Mouse (Mus musculus) forebrain, embryonic 12.5 days (tissue): ENCODE data around the gene Rfxank. TPM values are rescaled to one million over a fixed set of nuclear protein-coding genes. Genes with fewer than 3 reads are reported as not detected.
A peak's percentile ranks its signal among the peaks of the same experiment; 100 is the strongest.

Experiments
- ATAC-seq: fragments of 200-750 bp; cut with Nextera tagmentation; 2 replicates; pipeline ENCODE4 v1.8.0; 2017; ENCODE audit warnings: moderate TSS enrichment; ENCODE audit not compliant: low FRiP score
- H3K27ac ChIP-seq: fragments of 300-500 bp; sonication (generic); 2 replicates; pipeline ENCODE4 v1.5.1; 2016; ENCODE audit warnings: mild to moderate bottlenecking
- H3K27me3 ChIP-seq: fragments of 300-500 bp; sonication (generic); 2 replicates; pipeline ENCODE4 v1.6.1; 2016; ENCODE audit warnings: mild to moderate bottlenecking
- H3K36me3 ChIP-seq: fragments of 300-500 bp; sonication (generic); replicated peaks from 2 replicates; pipeline ENCODE4 v1.6.1; 2016; ENCODE audit warnings: mild to moderate bottlenecking
- H3K4me1 ChIP-seq: fragments of 300-500 bp; sonication (generic); 2 replicates; pipeline ENCODE4 v1.6.1; 2016
- H3K4me2 ChIP-seq: fragments of 300-500 bp; sonication (generic); 2 replicates; pipeline ENCODE4 v1.6.1; 2016; ENCODE audit warnings: mild to moderate bottlenecking, moderate library complexity
- H3K4me3 ChIP-seq: fragments of 300-500 bp; sonication (generic); replicated peaks from 2 replicates; pipeline ENCODE4 v1.5.1; 2016; ENCODE audit warnings: mild to moderate bottlenecking
- H3K9ac ChIP-seq: fragments of 300-500 bp; sonication (generic); 2 replicates; pipeline ENCODE4 v1.6.1; 2016; ENCODE audit warnings: mild to moderate bottlenecking
- H3K9me3 ChIP-seq: fragments of 300-500 bp; sonication (generic); 2 replicates; pipeline ENCODE4 v1.6.1; 2016
- WGBS: fragments of 180-500 bp; shearing (Covaris S2); methylation state at CpG from one replicate; pipeline ENCODE4 v1.1.7; 2016; 5-methylcytosine and 5-hydroxymethylcytosine counted together
- polyA plus RNA-seq: library from polyadenylated mRNA; unstranded; fragments of >200 nt; fragmentation: Nextera tagmentation; extraction: Ambion mirVana; gene quantifications from 2 replicates; pipeline ENCODE4 v1.2.1, GENCODE M21; 2016

The Rfxank gene
- polyA plus RNA-seq = 14.3 and 16.7 TPM in 2 replicates

- peak within 1 kb of the TSS; percentile 71 for H3K4me3 ChIP-seq
- H3K4me1 ChIP-seq = peaks cover 23% of the 10 kb centered on the region
- H3K27me3 ChIP-seq = no peaks in the 10 kb centered on the region
- H3K9ac ChIP-seq = peak within 1 kb of the TSS; percentile 76
- under 1% methylated on average over 46 of the region's 46 CpGs for WGBS
- peak; percentile 96 for ATAC-seq
- H3K36me3 ChIP-seq = peaks cover 48% of the 10 kb centered on the region
- H3K27ac ChIP-seq = peak within 1 kb of the TSS; percentile 80
- H3K4me2 ChIP-seq = peak within 1 kb of the TSS; percentile 69
- no peaks in the 10 kb centered on the region for H3K9me3 ChIP-seq
Observed at GRCm38 (mm10) chr8:70139026-70139857, at the start of gene Rfxank, which contains the start of the genes Borcs8 and Mef2b. Rfxank (minus strand) TSS chr8:70139154. Borcs8 (plus strand) TSS chr8:70139499. Mef2b (plus strand) TSS chr8:70139711.

GRCm38 (mm10) chr8:70188707-70189106 lies 49.8 kb upstream of the Rfxank start:
- no peak overlapping the region for H3K4me3 ChIP-seq
- H3K27me3 ChIP-seq = no peaks in the 10 kb centered on the region
- H3K9ac ChIP-seq = no peak overlapping the region
- no peak for ATAC-seq
- no peaks in the 10 kb centered on the region for H3K4me1 ChIP-seq
- WGBS = 77% methylated on average over 7 of the region's 7 CpGs
- H3K27ac ChIP-seq = no peak overlapping the region
- H3K4me2 ChIP-seq = no peak overlapping the region
- no peaks in the 10 kb centered on the region for H3K9me3 ChIP-seq
- no peaks in the 10 kb centered on the region for H3K36me3 ChIP-seq

DNA sequence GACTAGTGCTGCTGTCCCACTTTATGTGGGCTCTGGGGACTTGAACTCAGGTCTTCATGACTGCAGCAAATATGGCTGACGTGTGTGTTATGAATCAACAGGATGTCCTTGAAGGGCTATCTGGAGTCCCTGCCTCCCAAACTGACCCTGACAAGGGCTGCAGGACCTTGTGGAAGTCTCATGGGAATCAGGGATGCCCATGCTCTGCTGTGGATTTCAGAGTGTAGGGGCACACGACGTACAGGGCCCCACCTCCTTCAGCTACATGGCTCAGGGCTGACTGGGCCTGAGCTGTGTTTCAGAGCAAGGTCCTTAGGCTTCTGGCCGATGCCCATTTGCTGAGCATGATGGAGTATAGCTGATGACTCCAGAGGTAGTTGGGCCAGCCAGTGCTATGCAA lies 44.2 kb upstream of the Rfxank start:
- Histone ChIP-seq H3K36me3 (peaks cover 39% of the 10 kb centered on the region), H3K4me3 (no peak overlapping the region), H3K4me2 (no peak overlapping the region), H3K4me1 (no peaks in the 10 kb centered on the region), H3K27ac (no peak overlapping the region), H3K9me3 (no peaks in the 10 kb centered on the region), H3K9ac (no peak overlapping the region), H3K27me3 (no peaks in the 10 kb centered on the region)
- ATAC-seq = no peak
- WGBS = 93% methylated on average over 4 of the region's 4 CpGs

- Histone ChIP-seq H3K36me3 (peaks cover 46% of the 10 kb centered on the region), H3K27ac (no peak overlapping the region), H3K4me3 (no peak overlapping the region), H3K4me2 (no peak overlapping the region), H3K9me3 (no peaks in the 10 kb centered on the region), H3K9ac (no peak overlapping the region), H3K4me1 (no peaks in the 10 kb centered on the region), H3K27me3 (no peaks in the 10 kb centered on the region)
- 86% methylated on average over 2 of the region's 2 CpGs for WGBS
- no peak for ATAC-seq
Observed at GRCm38 (mm10) chr8:70181903-70182252, 42.9 kb upstream of the Rfxank start.

DNA sequence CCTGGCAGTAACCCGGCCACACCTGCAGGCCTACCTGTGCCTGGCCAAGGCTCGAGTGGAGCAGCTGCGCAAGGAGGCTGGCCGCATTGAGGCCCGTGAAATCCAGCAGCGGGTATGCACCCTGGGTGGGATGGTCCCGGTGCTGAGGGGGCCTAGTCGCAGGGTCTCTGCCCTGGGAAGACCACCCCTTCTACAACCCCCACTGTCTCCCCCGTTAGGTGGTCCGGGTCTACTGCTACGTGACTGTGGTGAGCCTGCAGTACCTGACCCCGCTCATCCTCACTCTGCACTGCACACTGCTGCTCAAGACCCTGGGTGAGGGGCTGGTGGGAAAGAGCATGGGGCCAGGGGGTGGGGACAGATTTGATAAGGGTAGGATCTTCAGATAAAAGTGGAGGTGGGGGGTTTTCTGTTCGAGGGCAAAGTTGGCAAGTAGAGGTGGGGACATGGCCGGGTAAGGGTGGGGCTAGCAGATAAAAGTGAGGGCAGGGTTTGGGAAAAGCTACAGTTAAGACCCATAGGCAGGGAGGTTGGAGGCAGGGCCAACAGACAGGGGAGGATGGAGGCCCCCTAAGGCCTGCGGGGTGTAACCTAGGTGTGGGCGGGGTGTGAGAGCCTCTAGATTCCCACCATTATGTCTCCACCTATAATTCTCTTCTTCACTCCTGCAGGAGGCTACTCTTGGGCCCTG lies 42.4 kb upstream of the Rfxank start:
- peaks cover 50% of the 10 kb centered on the region for H3K36me3 ChIP-seq
- no peak overlapping the region for H3K27ac ChIP-seq
- no peak overlapping the region for H3K4me2 ChIP-seq
- H3K9me3 ChIP-seq = no peaks in the 10 kb centered on the region
- H3K4me3 ChIP-seq = no peak overlapping the region
- no peaks in the 10 kb centered on the region for H3K27me3 ChIP-seq
- WGBS = 90% methylated on average over 16 of the region's 16 CpGs
- ATAC-seq = no peak
- no peak overlapping the region for H3K9ac ChIP-seq
- H3K4me1 ChIP-seq = no peaks in the 10 kb centered on the region

GRCm38 (mm10) chr8:70179082-70179481 lies 40.1 kb upstream of the Rfxank start:
- no peaks in the 10 kb centered on the region for H3K27me3 ChIP-seq
- no peak overlapping the region for H3K4me3 ChIP-seq
- no peak overlapping the region for H3K4me2 ChIP-seq
- no peaks in the 10 kb centered on the region; the same call in 1 of the 2 replicates for H3K4me1 ChIP-seq
- no peak overlapping the region for H3K27ac ChIP-seq
- no peak overlapping the region for H3K9ac ChIP-seq
- WGBS = 97% methylated on average over 4 of the region's 4 CpGs
- no peaks in the 10 kb centered on the region for H3K9me3 ChIP-seq
- peaks cover 52% of the 10 kb centered on the region for H3K36me3 ChIP-seq
- no peak for ATAC-seq

DNA sequence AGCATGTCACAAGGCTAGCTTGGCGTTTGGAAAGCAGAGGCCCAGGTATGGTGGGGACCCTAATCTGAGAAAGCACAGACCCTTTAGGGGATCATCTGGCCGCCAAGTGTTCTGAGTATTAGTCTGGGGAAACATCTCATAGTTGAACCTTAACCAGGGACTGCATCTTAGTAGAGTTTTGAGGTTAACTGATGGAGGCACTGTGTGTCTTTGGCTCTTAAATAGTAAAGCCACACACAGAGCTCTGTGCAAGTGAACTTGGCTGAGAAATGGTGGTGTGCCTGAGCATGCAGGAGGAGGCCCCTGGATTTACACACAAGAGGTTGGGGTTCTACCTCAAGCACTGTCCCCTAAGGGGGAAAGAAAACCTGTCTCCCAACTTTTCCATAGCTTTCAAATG lies 39.3 kb upstream of the Rfxank start:
- ATAC-seq = no peak

DNA sequence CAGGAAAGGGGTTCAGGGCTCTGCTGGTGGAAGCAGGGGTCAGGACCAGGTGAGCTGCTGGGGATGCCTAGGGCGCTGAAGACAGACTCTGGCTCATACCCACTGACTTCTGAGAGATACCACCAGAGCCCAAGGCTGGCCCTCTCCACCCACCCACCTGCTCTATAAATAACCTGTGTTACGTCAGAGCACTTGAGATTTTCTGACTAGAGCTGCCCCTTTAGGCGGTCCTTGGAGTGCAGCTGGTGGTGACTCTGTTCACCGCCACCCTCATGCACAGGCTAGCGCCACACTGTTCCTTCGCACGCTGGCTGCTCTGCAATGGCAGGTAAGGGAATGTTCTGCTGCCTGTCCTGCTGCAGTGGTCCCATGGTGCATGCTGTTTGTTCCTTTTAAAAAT lies 35.1 kb upstream of the Rfxank start:
- 88% methylated on average over 7 of the region's 7 CpGs for WGBS
- Histone ChIP-seq H3K4me1 (peaks cover 13% of the 10 kb centered on the region), H3K9me3 (no peaks in the 10 kb centered on the region), H3K27ac (no peak overlapping the region), H3K4me3 (no peak overlapping the region), H3K9ac (0 out of 2 replicates have a peak overlapping the region, but pooled peaks have one; percentile 1), H3K4me2 (no peak overlapping the region), H3K27me3 (no peaks in the 10 kb centered on the region), H3K36me3 (peaks cover 19% of the 10 kb centered on the region)
- no peak for ATAC-seq

More for the DNA sequence above, 39.3 kb upstream of the Rfxank start:
- Histone ChIP-seq H3K27me3 (no peaks in the 10 kb centered on the region), H3K9ac (no peak overlapping the region), H3K4me1 (peaks cover 3% of the 10 kb centered on the region), H3K4me3 (no peak overlapping the region), H3K36me3 (peaks cover 51% of the 10 kb centered on the region), H3K9me3 (no peaks in the 10 kb centered on the region), H3K4me2 (no peak overlapping the region), H3K27ac (no peak overlapping the region)
- 91% methylated on average over 2 of the region's 2 CpGs for WGBS

GRCm38 (mm10) chr8:70173320-70173719 lies 34.4 kb upstream of the Rfxank start:
- Histone ChIP-seq H3K4me2 (peak overlapping the region; percentile 56), H3K4me3 (0 out of 2 replicates have a peak overlapping the region, but pooled peaks have one; percentile 14), H3K9me3 (no peaks in the 10 kb centered on the region), H3K9ac (peak overlapping the region; percentile 63; the same call in 1 of the 2 replicates), H3K4me1 (peaks cover 13% of the 10 kb centered on the region), H3K36me3 (peaks cover 13% of the 10 kb centered on the region), H3K27ac (no peak overlapping the region), H3K27me3 (peaks cover under 1% of the 10 kb centered on the region; the same call in 1 of the 2 replicates)
- ATAC-seq = no peak
- 89% methylated on average over 5 of the region's 5 CpGs for WGBS

DNA sequence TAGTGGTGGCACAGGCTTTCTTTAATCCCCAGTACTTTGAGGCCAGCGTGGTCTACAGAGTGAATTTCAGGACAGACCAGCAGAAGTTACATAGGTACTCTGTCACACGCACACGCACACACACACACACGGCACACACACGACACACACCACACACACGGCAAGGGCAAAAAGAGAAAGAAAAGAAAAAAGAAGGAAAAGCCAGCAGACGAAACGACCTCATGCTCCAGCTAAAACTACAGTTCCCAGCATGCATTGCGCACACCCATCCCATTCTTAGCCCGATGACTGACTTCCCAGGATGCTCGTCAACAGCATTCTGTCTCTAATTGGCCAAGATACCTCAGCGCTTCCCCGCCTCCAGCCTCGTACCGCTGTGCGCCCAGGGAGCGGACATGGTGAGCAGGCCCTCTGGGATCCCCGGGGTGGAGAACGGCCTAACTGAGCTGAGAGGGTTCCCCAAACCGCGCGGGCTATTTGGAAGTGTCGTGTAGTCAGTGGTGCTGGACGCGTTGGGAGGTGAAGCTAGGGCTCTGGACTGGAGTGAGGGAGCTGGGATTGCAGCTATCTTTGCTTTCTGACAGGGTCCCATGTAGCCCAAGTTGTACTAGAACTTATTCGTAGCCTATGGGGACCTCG lies 33.2 kb upstream of the Rfxank start, which contains the start of gene Tmem161a:
TSS of gene Tmem161a (plus strand) at position 314 of the 639 bp plus-strand sequence.
- H3K4me3 ChIP-seq = peak within 1 kb of the TSS; percentile 57
- WGBS = 2% methylated on average over 27 of the region's 27 CpGs
- H3K27ac ChIP-seq = no peak within 1 kb of the TSS
- H3K4me2 ChIP-seq = peak within 1 kb of the TSS; percentile 56
- no peaks in the 10 kb centered on the region for H3K9me3 ChIP-seq
- peak within 1 kb of the TSS; percentile 63 for H3K9ac ChIP-seq
- peaks cover 9% of the 10 kb centered on the region for H3K36me3 ChIP-seq
- peak; percentile 97 for ATAC-seq
- H3K4me1 ChIP-seq = peaks cover 13% of the 10 kb centered on the region
- peaks cover 6% of the 10 kb centered on the region; the same call in 1 of the 2 replicates for H3K27me3 ChIP-seq

DNA sequence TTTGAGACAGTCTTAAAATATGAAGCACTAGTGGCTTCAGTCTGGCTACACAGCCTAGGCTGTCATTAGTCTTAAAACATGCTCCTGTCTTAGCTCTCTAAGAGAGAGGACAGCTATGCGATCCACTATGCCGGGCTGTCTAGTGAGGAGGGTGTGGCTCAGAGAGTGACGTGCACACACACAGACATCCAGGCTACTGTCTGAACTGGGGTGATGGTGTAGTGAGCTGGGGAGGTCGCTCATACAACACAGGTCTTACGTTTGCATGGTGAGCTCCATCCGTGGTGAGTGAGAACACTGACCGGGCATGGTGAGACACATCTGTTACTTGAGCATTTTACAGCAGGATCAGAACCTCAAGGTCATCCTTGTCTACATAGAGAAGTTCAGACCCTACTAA lies 32.3 kb upstream of the Rfxank start:
- 89% methylated on average over 7 of the region's 7 CpGs for WGBS
- Histone ChIP-seq H3K27me3 (peaks cover 14% of the 10 kb centered on the region), H3K4me2 (no peak overlapping the region), H3K9me3 (no peaks in the 10 kb centered on the region), H3K36me3 (0 out of 2 replicates have a peak, but pooled peaks cover 2% of the 10 kb centered on the region), H3K9ac (no peak overlapping the region), H3K4me1 (peaks cover 23% of the 10 kb centered on the region), H3K4me3 (no peak overlapping the region), H3K27ac (no peak overlapping the region)
- no peak for ATAC-seq

DNA sequence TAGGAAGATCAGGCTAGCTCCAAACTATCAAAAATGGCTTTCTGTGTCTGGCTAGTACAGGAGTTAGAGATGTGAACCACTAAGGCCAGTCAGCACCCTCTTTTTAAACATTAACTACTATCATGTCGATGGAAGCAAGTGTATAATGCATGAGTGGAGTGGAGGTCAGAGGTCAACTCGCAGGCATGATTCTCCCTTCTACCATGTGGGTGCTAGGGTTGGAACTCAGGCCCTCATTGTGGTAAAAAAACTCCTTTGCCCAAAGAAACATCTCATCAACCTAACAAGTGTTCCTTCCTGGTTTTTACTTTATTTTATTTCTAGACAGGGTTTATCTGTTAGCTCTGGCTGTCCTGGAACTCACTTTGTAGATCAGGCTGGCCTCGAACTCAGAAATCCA lies 31.8 kb upstream of the Rfxank start:
- Histone ChIP-seq H3K27me3 (peaks cover 19% of the 10 kb centered on the region), H3K4me2 (no peak overlapping the region), H3K9me3 (no peaks in the 10 kb centered on the region), H3K36me3 (0 out of 2 replicates have a peak, but pooled peaks cover 2% of the 10 kb centered on the region), H3K4me3 (no peak overlapping the region), H3K4me1 (peaks cover 23% of the 10 kb centered on the region), H3K9ac (no peak overlapping the region), H3K27ac (no peak overlapping the region)
- 83% methylated on average over 3 of the region's 3 CpGs for WGBS
- no peak for ATAC-seq
